Mouse (Mus musculus) T-cell, adult 2 months (primary cell): ENCODE results near the gene Erc1.
A peak's percentile ranks its signal among the peaks of the same experiment; 100 is the strongest.
"Not testable (repeated sequence)": the region's sequence is repeated elsewhere in the genome, so short reads cannot be mapped to it uniquely, and the experiment has no call there.

ENCODE experiments used
- DNase-seq: peaks from one replicate; pipeline ENCODE4 v3.0.0; 2022; ENCODE audit warnings: low spot score

The Erc1 gene

DNA sequence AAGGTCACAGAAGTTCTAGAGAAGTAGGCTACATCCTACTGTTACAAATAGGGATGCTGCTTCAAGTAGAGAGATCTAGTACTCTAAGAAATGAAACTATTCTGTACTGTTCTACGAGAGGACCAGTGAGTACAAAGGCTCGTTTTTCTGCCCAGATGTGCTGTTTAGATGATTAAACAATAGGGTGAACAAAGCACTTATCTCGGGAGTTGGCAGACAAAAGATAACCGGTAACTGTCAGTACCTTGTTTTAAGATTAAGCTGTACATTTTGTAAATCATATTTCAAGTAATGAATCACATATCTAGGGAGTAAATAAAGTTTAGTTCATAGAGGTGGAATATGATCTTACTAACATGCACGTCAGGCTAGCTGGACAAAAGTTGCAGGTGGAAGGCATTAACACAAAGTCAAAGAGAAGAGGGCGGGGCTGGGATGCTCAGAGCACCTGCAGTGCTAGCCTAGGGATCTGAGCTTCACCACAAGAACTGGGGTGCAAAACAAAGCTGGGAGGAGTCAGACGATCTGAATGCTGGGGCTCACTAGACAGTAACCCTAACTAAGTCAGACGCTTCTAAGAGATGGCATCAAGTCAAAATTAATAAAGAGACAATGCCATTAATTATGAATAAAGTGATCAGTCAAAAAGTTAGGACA, 136.2 kb downstream of the Erc1 start:
- peak; percentile 39 for DNase-seq

DNA sequence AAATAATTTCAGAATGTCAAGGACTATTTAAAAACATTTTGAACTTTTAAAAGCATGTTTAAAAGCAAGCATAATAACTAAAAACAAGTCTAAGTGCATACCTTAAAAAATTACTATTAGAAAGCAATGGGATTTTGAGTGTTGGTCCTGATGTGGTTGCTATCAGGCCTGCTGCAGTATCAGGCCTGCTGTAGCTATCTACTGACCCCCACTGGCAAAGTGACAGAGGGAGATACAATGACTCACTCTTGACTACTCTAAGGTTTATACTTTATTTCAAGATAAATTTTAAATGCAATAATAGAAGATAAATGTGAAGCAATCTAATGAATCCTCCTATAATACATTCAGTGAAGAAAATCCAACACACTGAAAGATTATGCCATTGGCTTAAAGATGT, 138.4 kb downstream of the Erc1 start:
- no peak for DNase-seq

DNA sequence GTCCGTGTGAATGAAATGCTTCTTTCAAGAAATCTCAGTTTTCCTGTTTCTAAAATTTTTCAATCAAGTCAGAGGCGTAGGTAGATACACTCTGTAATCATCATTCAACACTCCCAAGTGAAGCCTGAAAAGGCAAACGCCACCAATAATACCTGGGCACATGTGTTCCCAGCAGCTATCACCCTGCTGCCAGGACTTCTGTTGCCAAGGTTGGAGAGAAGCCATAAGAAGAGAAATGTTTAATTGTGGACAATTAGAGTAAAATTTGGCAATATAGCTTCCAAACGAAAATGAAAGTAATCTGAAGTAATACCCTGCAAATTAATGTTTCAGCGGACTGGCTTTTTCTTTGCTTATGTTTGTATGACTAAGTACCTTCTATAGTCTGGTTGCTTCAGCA, 140.1 kb downstream of the Erc1 start:
- no peak for DNase-seq

- DNase-seq = no peak
Measured at GRCm38 (mm10) chr6:119704899-119705298, 143.1 kb downstream of the Erc1 start.

DNA sequence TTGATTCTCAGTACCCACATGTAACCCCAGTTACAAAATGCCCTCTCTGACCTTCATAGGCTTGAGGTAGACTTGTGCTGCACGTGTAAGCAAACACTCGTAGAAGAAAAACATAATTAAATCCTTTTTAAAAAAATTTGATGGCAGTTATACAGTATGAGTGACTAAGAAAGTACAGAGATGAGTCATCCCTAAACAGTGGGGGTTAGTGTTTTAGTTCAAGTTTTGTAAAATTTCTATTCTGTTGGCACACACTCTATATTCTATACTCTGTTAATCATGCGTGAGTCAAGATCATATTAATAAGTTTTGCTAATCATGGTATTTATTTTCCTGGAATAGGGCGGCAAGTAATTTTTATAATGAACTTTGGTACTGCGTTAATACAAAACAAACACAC, 155.2 kb downstream of the Erc1 start:
- no peak for DNase-seq

DNA sequence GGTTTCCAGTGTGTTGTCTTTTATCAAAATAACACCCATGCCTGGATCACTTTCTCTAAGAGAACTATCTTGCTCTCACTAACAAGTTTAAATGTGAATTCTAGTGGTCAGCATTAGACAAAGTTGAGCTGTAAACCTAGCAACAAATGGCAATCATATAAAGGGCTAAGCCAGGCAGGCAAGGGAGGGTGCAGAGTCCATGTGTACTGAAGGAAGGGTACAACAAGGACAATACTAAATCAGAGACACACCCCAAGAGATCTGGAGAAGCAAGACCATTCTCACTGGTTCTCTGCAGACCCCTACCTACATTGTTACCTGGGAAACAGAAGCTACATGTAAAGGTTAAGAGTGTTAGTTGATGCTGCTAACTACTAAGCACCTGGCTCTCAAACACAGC, 161.5 kb downstream of the Erc1 start:
- no peak for DNase-seq

GRCm38 (mm10) chr6:119680746-119681145, 167.2 kb downstream of the Erc1 start:
- DNase-seq = no peak

DNA sequence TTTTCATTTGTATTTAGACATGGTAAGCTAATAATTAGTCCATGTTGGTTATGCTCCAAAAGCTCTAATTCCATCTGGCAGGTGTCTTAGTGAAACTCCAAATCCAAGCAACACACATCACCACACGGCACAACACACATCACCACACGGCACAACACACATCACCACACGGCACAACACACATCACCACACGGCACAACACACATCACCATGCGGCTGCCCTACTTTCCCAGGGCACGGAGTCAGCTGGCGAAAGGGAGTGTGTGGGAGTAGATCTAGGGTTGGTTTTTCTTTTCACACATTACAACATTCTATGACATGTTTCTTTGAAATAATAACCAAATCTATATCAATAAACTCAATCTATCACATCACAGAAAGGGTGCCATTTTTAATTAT, 173.2 kb downstream of the Erc1 start:
- DNase-seq = no peak

- DNase-seq = no peak
Measured at GRCm38 (mm10) chr6:119674201-119674810, 173.7 kb downstream of the Erc1 start.

DNA sequence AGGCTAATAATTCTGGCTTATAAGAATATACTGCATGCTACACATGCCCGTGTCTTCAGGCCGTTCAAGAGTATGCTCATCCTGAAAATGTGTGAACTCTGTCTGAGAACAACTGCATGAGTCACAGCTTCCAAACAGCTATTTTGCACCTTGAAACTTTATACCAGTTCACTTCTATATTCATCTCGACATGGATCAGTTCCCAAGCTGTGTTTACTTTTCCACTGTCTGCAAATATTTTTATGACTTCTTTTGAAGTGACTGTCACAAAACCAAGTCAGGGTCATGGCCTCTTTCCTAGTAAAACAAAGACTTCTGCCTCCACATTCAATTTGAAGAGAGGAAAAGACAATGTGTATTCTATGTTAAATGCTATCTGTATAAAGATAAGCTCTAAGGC, 178.2 kb downstream of the Erc1 start:
- DNase-seq = no peak

DNA sequence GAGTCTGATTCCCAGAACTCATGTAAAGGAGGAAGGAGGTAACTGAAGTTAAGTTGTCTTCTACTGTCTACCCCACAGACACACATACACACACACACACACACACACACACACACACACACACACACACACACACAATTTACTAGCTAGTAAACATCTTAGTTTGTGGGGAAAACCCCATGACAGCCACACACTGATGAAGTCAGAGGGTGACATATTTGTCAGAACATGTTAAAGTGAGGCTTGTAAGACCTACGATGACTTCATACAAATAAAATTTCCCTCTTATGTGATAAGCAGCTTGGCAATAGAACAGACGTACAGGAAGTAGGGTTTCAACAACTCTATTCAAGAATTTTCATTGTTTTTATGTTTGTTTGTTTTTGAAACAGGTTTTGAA, 185.0 kb downstream of the Erc1 start:
- DNase-seq = no peak

GRCm38 (mm10) chr6:119661081-119661493, 186.9 kb downstream of the Erc1 start:
- DNase-seq = no peak

GRCm38 (mm10) chr6:119658441-119658840, 189.5 kb downstream of the Erc1 start:
- no peak for DNase-seq

- no peak for DNase-seq
Measured at GRCm38 (mm10) chr6:119657418-119658178, 190.4 kb downstream of the Erc1 start.

GRCm38 (mm10) chr6:119654777-119655176, 193.2 kb downstream of the Erc1 start:
- not testable (repeated sequence) for DNase-seq

- DNase-seq = no peak
Measured at GRCm38 (mm10) chr6:119643880-119644460, 204.0 kb downstream of the Erc1 start.

GRCm38 (mm10) chr6:119643178-119643728, 204.7 kb downstream of the Erc1 start:
- DNase-seq = no peak

- no peak for DNase-seq
Measured at GRCm38 (mm10) chr6:119642718-119643117, 205.2 kb downstream of the Erc1 start.

DNA sequence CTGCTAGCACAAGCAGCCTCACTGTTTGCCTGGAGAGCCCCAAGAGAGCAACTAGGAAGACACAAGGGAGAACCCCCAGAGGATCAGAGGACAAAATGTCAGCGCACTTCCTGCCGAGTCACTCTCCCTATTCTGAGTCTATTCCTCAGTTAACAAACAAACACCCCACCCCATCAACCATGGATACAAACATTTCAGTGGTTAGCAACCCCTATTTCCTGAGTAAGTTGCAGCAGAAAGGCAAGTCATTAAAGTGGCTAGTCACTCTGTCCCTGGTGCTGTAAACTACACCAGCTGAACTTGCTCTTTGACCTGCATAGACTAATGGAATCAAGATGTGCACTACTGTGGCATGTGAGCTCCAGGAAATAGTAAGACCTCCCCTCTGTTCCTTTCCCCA, 212.3 kb downstream of the Erc1 start:
- DNase-seq = peak; percentile 63

GRCm38 (mm10) chr6:119630622-119631021, 217.3 kb downstream of the Erc1 start:
- peak; percentile 6 for DNase-seq

DNA sequence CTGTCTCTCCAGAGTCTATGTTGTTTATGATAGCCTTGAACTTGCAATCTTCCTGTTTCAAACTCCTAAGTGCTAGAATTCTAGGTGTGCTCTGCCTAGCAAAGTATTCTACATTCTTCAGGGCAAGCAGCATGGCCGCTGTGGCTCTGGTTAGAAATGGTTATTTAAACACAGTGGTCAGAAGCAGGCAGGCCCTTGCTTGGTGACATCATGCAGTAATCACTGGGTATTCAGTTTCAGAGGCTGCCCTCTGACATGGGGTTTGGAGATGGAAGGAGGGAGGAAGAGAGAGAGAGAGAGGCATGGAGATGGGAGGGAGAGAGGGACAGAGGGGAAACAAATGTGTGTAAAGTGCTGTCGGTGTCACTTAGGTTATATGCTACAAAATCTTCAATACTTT, 246.6 kb downstream of the Erc1 start:
- no peak for DNase-seq

DNA sequence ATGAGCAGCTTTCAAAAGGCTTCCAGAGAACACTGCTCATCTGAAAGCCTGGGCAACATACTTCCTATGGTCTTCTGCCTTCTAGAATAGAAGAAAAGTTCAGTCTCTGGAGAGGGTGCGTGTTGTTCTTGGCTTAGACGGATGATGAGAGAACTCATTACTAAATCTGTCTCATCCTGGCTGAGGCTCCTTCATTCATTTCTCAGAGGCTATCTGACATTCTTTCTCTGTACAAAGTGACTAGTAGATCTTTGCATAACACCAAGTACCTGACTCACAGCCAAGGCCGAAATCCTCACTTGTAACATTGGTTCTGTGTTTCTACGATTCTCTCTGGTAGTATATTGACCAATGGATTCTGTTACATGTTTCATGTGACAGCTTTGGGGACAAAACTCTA, 252.5 kb downstream of the Erc1 start:
- DNase-seq = no peak

- no peak for DNase-seq
Measured at GRCm38 (mm10) chr6:119590872-119591271, 257.1 kb downstream of the Erc1 start.
